Mouse (Mus musculus): ENCODE results near the gene Naxd. TPM values are rescaled to one million over a fixed set of nuclear protein-coding genes. Genes with fewer than 3 reads are reported as not detected.
A peak's percentile ranks its signal among the peaks of the same experiment; 100 is the strongest.

The Naxd gene
- polyA plus RNA-seq, 2 experiments = 112 to 117 TPM

- H3K9ac ChIP-seq (ENCODE audit: low read depth, low read length, severe bottlenecking) = no peak overlapping the region
- H3K4me3 ChIP-seq (replicated peaks; ENCODE audit: low read length) = no peak overlapping the region
- H3K36me3 ChIP-seq (ENCODE audit: control insufficient read depth, insufficient read depth, low read length) = peaks cover 28% of the 10 kb centered on the region
- H3K4me2 ChIP-seq (replicated peaks; ENCODE audit: low read depth, low read length, severe bottlenecking) = peak overlapping the region; percentile 59; the same call in 1 of the 2 replicates
- no peak for TF ChIP-seq POLR2A (IDR thresholded peaks at IDR 0.05; ENCODE audit: borderline replicate concordance, extremely low read depth, insufficient read depth, insufficient read length)
- H3K27ac ChIP-seq (replicated peaks; ENCODE audit: low read depth, low read length) = no peak overlapping the region
- no peaks in the 10 kb centered on the region for H3K27me3 ChIP-seq (ENCODE audit: control insufficient read depth, insufficient read depth, low read length)
- DNase-seq (ENCODE audit: low spot score) = no peak
- H3K9me3 ChIP-seq (ENCODE audit: control insufficient read depth, low read length) = no peaks in the 10 kb centered on the region
- no peak for ATAC-seq (ENCODE audit: low FRiP score, low read depth)
- peaks cover 7% of the 10 kb centered on the region for H3K4me1 ChIP-seq (ENCODE audit: control insufficient read depth, insufficient read depth, low read length)
- 76% methylated on average over 3 of the region's 3 CpGs for WGBS
Measured at GRCm38 (mm10) chr8:11559511-11559910, 62.2 kb downstream of the Naxd start.

DNA sequence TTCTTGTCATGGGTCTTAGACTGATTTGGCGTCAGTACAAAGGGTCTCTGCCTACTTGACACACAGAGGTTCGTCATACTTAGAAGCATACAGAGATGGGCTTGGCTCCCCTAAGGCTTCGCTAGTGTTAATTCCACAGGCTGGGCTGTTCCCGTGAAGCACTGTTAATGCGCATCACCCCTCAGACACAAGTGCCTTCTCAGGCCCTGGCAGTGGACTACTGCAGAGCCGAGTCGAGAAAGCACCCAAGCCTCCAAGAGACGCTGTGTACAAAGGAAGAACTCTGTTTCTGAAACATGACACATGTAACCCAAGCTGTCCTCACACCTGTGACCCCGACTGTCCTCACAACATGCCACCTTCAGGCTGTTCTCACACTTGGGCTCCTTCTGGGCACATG, 62.9 kb downstream of the Naxd start:
- Histone ChIP-seq H3K9ac (ENCODE audit: low read depth, low read length, severe bottlenecking) (no peak overlapping the region), H3K4me2 (replicated peaks; ENCODE audit: low read depth, low read length, severe bottlenecking) (no peak overlapping the region), H3K27ac (replicated peaks; ENCODE audit: low read depth, low read length) (no peak overlapping the region), H3K36me3 (ENCODE audit: control insufficient read depth, insufficient read depth, low read length) (peaks cover 35% of the 10 kb centered on the region), H3K9me3 (ENCODE audit: control insufficient read depth, low read length) (no peaks in the 10 kb centered on the region), H3K27me3 (ENCODE audit: control insufficient read depth, insufficient read depth, low read length) (no peaks in the 10 kb centered on the region), H3K4me3 (replicated peaks; ENCODE audit: low read length) (no peak overlapping the region), H3K4me1 (ENCODE audit: control insufficient read depth, insufficient read depth, low read length) (peaks cover 7% of the 10 kb centered on the region)
- TF ChIP-seq POLR2A (IDR thresholded peaks at IDR 0.05; ENCODE audit: borderline replicate concordance, extremely low read depth, insufficient read depth, insufficient read length) = no peak
- ATAC-seq (ENCODE audit: low FRiP score, low read depth) = no peak
- DNase-seq (ENCODE audit: low spot score) = no peak
- WGBS = 85% methylated on average over 9 of the region's 9 CpGs

DNA sequence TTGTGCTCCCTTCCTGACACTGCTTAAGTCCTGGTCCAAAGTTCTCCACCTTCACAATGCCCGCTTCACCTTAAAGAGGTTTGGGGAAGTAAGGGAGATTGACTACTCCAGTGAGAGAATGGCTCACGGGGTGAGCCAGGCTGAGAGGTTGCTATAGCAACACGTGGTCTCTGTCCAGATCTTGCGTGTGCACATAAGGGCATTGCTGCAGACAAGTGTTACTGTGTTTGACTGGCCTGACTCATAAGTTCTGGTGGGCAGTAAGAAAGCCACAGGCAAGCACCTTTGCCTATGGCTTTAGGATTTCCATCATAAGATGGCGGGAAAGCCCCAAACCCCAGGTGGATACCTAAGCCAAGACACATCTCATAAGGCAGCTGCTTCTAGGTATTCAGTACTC, 66.9 kb downstream of the Naxd start:
- 88% methylated on average over 5 of the region's 5 CpGs for WGBS
- Histone ChIP-seq H3K27ac (replicated peaks; ENCODE audit: low read depth, low read length) (no peak overlapping the region), H3K36me3 (ENCODE audit: control insufficient read depth, insufficient read depth, low read length) (peaks cover 45% of the 10 kb centered on the region), H3K9ac (ENCODE audit: low read depth, low read length, severe bottlenecking) (no peak overlapping the region), H3K4me1 (ENCODE audit: control insufficient read depth, insufficient read depth, low read length) (peaks cover under 1% of the 10 kb centered on the region), H3K4me3 (replicated peaks; ENCODE audit: low read length) (no peak overlapping the region), H3K27me3 (ENCODE audit: control insufficient read depth, insufficient read depth, low read length) (no peaks in the 10 kb centered on the region), H3K9me3 (ENCODE audit: control insufficient read depth, low read length) (no peaks in the 10 kb centered on the region), H3K4me2 (replicated peaks; ENCODE audit: low read depth, low read length, severe bottlenecking) (no peak overlapping the region)
- TF ChIP-seq POLR2A (IDR thresholded peaks at IDR 0.05; ENCODE audit: borderline replicate concordance, extremely low read depth, insufficient read depth, insufficient read length) = no peak
- ATAC-seq (ENCODE audit: low FRiP score, low read depth) (no peak), DNase-seq (ENCODE audit: low spot score) (no peak)

Other genes starting within 250 kb of the Naxd start
- gene Col4a2, start 184.7 kb upstream of the Naxd start, polyA plus RNA-seq (2012; rRNA removed) = 89.0 and 109 TPM in 2 replicates
- gene Col4a2, start 184.7 kb upstream of the Naxd start, polyA plus RNA-seq (2014; fragmentation: Nextera tagmentation; extraction: Ambion mirVana) = 76.3 and 76.4 TPM in 2 replicates
- 225 and 296 TPM in 2 replicates for gene Col4a1, start 184.7 kb upstream of the Naxd start, polyA plus RNA-seq (2012; rRNA removed)
- 210 and 215 TPM in 2 replicates for gene Col4a1, start 184.7 kb upstream of the Naxd start, polyA plus RNA-seq (2014; fragmentation: Nextera tagmentation; extraction: Ambion mirVana)
- gene Rab20, start 18.8 kb upstream of the Naxd start, polyA plus RNA-seq (2012; rRNA removed) = 1.6 and 1.8 TPM in 2 replicates
- gene Rab20, start 18.8 kb upstream of the Naxd start, polyA plus RNA-seq (2014; fragmentation: Nextera tagmentation; extraction: Ambion mirVana) = 1.7 and 2.1 TPM in 2 replicates
- 66.7 and 77.4 TPM in 2 replicates for gene Cars2, start 53.3 kb downstream of the Naxd start, polyA plus RNA-seq (2012; rRNA removed)
- gene Cars2, start 53.3 kb downstream of the Naxd start, polyA plus RNA-seq (2014; fragmentation: Nextera tagmentation; extraction: Ambion mirVana) = 26.4 and 27.5 TPM in 2 replicates
- gene Ing1, start 58.1 kb downstream of the Naxd start, polyA plus RNA-seq (2012; rRNA removed) = 38.5 and 63.6 TPM in 2 replicates
- gene Ing1, start 58.1 kb downstream of the Naxd start, polyA plus RNA-seq (2014; fragmentation: Nextera tagmentation; extraction: Ambion mirVana) = 42.9 and 49.7 TPM in 2 replicates
- 184 and 247 TPM in 2 replicates for gene Ankrd10, start 138.3 kb downstream of the Naxd start, polyA plus RNA-seq (2012; rRNA removed)
- gene Ankrd10, start 138.3 kb downstream of the Naxd start, polyA plus RNA-seq (2014; fragmentation: Nextera tagmentation; extraction: Ambion mirVana) = 91.8 and 103 TPM in 2 replicates
- not detected in 2 replicates for gene 1700016D06Rik, start 203.6 kb downstream of the Naxd start, polyA plus RNA-seq (2012; rRNA removed)
- not detected in 2 replicates for gene 1700016D06Rik, start 203.6 kb downstream of the Naxd start, polyA plus RNA-seq (2014; fragmentation: Nextera tagmentation; extraction: Ambion mirVana)
- 52.6 and 58.6 TPM in 2 replicates for gene Arhgef7, start 230.2 kb downstream of the Naxd start, polyA plus RNA-seq (2012; rRNA removed)
- 54.4 and 56.5 TPM in 2 replicates for gene Arhgef7, start 230.2 kb downstream of the Naxd start, polyA plus RNA-seq (2014; fragmentation: Nextera tagmentation; extraction: Ambion mirVana)